Mouse (Mus musculus) spleen, postnatal 10 days (tissue): ENCODE data around the gene Crim1.

ENCODE experiments used
- DNase-seq, 2 experiments: peaks; one replicate each; pipeline ENCODE4 v3.0.0; 2021 to 2022; ENCODE audit warnings: low spot score in 2 of 2

Gene Crim1

GRCm38 (mm10) chr17:78286021-78286420 is 86.0 kb downstream of the Crim1 start:
- no peak for DNase-seq

- DNase-seq, result no peak
Observed at GRCm38 (mm10) chr17:78287391-78287790, 87.3 kb downstream of the Crim1 start.

- no peak for DNase-seq
Observed at GRCm38 (mm10) chr17:78290153-78290876, 90.3 kb downstream of the Crim1 start.

- no peak for DNase-seq
Observed at GRCm38 (mm10) chr17:78291030-78291429, 91.0 kb downstream of the Crim1 start.

- DNase-seq, result no peak
Observed at GRCm38 (mm10) chr17:78292301-78292700, 92.3 kb downstream of the Crim1 start.

GRCm38 (mm10) chr17:78292827-78293488 is 92.9 kb downstream of the Crim1 start:
- DNase-seq, result no peak

GRCm38 (mm10) chr17:78295979-78296378 is 95.9 kb downstream of the Crim1 start:
- DNase-seq, result no peak

- DNase-seq, result no peak
Observed at GRCm38 (mm10) chr17:78298140-78298539, 98.1 kb downstream of the Crim1 start.

- DNase-seq, result no peak
Observed at GRCm38 (mm10) chr17:78298967-78299540, 99.0 kb downstream of the Crim1 start.

GRCm38 (mm10) chr17:78303053-78303452 is 103.0 kb downstream of the Crim1 start:
- no peak for DNase-seq

- DNase-seq, result no peak
Observed at GRCm38 (mm10) chr17:78304059-78304458, 104.0 kb downstream of the Crim1 start.

GRCm38 (mm10) chr17:78306434-78306833 is 106.4 kb downstream of the Crim1 start:
- no peak for DNase-seq

- DNase-seq, result no peak
Observed at GRCm38 (mm10) chr17:78308221-78308620, 108.2 kb downstream of the Crim1 start.

- no peak for DNase-seq
Observed at GRCm38 (mm10) chr17:78313006-78313405, 113.0 kb downstream of the Crim1 start.

GRCm38 (mm10) chr17:78313612-78314011 is 113.6 kb downstream of the Crim1 start:
- no peak for DNase-seq

- DNase-seq, result no peak
Observed at GRCm38 (mm10) chr17:78315659-78316058, 115.6 kb downstream of the Crim1 start.

GRCm38 (mm10) chr17:78317381-78317780 is 117.3 kb downstream of the Crim1 start:
- DNase-seq, result no peak

GRCm38 (mm10) chr17:78318810-78319209 is 118.8 kb downstream of the Crim1 start:
- no peak for DNase-seq

- no peak for DNase-seq
Observed at GRCm38 (mm10) chr17:78321216-78321835, 121.3 kb downstream of the Crim1 start.

- no peak for DNase-seq
Observed at GRCm38 (mm10) chr17:78322369-78323335, 122.6 kb downstream of the Crim1 start.

- no peak for DNase-seq
Observed at GRCm38 (mm10) chr17:78325761-78326332, 125.8 kb downstream of the Crim1 start.
